Mouse (Mus musculus) limb, embryonic 15.5 days (tissue): ENCODE results near the gene Pdk1. TPM values are rescaled to one million over a fixed set of nuclear protein-coding genes. Genes with fewer than 3 reads are reported as not detected.

Experiments used
- ATAC-seq: fragments of 200-750 bp; cut with Nextera tagmentation; 2 replicates; pipeline ENCODE4 v1.8.0; 2017; ENCODE audit warnings: low read depth, moderate TSS enrichment; ENCODE audit not compliant: insufficient number of reproducible peaks, low FRiP score, low TSS enrichment
- H3K27ac ChIP-seq: fragments of 300-500 bp; sonication (generic); 2 replicates; pipeline ENCODE4 v1.5.1; 2015; ENCODE audit warnings: moderate library complexity, mild to moderate bottlenecking, inconsistent platforms
- H3K27me3 ChIP-seq: fragments of 300-500 bp; sonication (generic); 2 replicates; pipeline ENCODE4 v1.6.1; 2015; ENCODE audit warnings: inconsistent platforms
- H3K36me3 ChIP-seq: fragments of 300-500 bp; sonication (generic); 2 replicates; pipeline ENCODE4 v1.6.1; 2015; ENCODE audit warnings: inconsistent platforms
- H3K4me1 ChIP-seq: fragments of 300-500 bp; sonication (generic); 2 replicates; pipeline ENCODE4 v1.6.1; 2015; ENCODE audit warnings: inconsistent platforms
- H3K4me2 ChIP-seq: fragments of 300-500 bp; sonication (generic); 2 replicates; pipeline ENCODE4 v1.6.1; 2015; ENCODE audit warnings: mild to moderate bottlenecking, inconsistent platforms
- H3K4me3 ChIP-seq: fragments of 300-500 bp; sonication (generic); 2 replicates; pipeline ENCODE4 v1.5.1; 2015; ENCODE audit warnings: mild to moderate bottlenecking, inconsistent platforms
- H3K9ac ChIP-seq: fragments of 300-500 bp; sonication (generic); 2 replicates; pipeline ENCODE4 v1.6.1; 2015; ENCODE audit warnings: inconsistent platforms
- H3K9me3 ChIP-seq: fragments of 300-500 bp; sonication (generic); 2 replicates; pipeline ENCODE4 v1.6.1; 2016; ENCODE audit warnings: inconsistent platforms
- WGBS: fragments of 180-500 bp; shearing (Covaris S2); methylation state at CpG from one replicate; pipeline ENCODE4 v1.1.7; 2015; 5-methylcytosine and 5-hydroxymethylcytosine counted together
- polyA plus RNA-seq: library from polyadenylated mRNA; unstranded; fragments of >200 nt; fragmentation: Nextera tagmentation; extraction: Ambion mirVana; gene quantifications from 2 replicates; pipeline ENCODE4 v1.2.1, GENCODE M21; 2015

Pdk1 gene
- polyA plus RNA-seq, 1 experiment from 2014 or later, result 71.7 TPM

- no peak overlapping the region for H3K27ac ChIP-seq
- WGBS, result 90% methylated on average over 4 of the region's 4 CpGs
- H3K9me3 ChIP-seq, result no peaks in the 10 kb centered on the region
- H3K36me3 ChIP-seq, result peaks cover 37% of the 10 kb centered on the region
- no peaks in the 10 kb centered on the region for H3K27me3 ChIP-seq
- ATAC-seq, result no peak
- no peak overlapping the region for H3K4me3 ChIP-seq
- no peak overlapping the region for H3K4me2 ChIP-seq
- peaks cover 16% of the 10 kb centered on the region; the same call in 1 of the 2 replicates for H3K4me1 ChIP-seq
- no peak overlapping the region for H3K9ac ChIP-seq
These were observed 4.8 kb downstream of the Pdk1 start for GRCm38 (mm10) chr2:71877865-71878264.

DNA sequence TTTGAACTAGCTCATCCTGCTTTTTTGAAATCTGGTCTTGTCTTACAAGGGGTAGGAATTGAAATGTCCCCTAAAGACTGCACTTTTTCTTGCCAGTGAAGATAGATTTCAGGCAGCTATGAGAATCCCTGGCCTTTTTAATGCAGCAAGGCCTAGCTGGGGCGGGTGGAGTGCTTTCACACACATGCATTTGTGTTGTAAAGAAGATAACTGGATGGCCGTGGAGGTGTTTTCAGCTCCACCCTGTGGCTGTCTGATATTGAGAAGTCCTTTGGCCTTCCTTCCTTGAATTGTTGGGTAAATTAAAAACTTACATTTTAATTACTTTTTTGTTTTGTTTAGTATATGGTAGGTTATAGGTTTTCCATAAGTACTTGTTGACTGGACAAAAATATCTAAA lies 5.4 kb downstream of the Pdk1 start:
- H3K9me3 ChIP-seq, result no peaks in the 10 kb centered on the region
- no peak for ATAC-seq
- WGBS, result 76% methylated on average over 2 of the region's 2 CpGs
- no peaks in the 10 kb centered on the region for H3K27me3 ChIP-seq
- no peak overlapping the region for H3K27ac ChIP-seq
- no peak overlapping the region for H3K4me2 ChIP-seq
- H3K9ac ChIP-seq, result no peak overlapping the region
- H3K4me1 ChIP-seq, result peaks cover 16% of the 10 kb centered on the region; the same call in 1 of the 2 replicates
- no peak overlapping the region for H3K4me3 ChIP-seq
- peaks cover 42% of the 10 kb centered on the region for H3K36me3 ChIP-seq

GRCm38 (mm10) chr2:71878943-71879342 lies 5.9 kb downstream of the Pdk1 start:
- Histone ChIP-seq H3K27ac (no peak overlapping the region), H3K9me3 (no peaks in the 10 kb centered on the region), H3K27me3 (no peaks in the 10 kb centered on the region), H3K9ac (no peak overlapping the region), H3K4me3 (no peak overlapping the region), H3K4me1 (peaks cover 11% of the 10 kb centered on the region; the same call in 1 of the 2 replicates), H3K36me3 (peaks cover 46% of the 10 kb centered on the region), H3K4me2 (no peak overlapping the region)
- ATAC-seq, result no peak

DNA sequence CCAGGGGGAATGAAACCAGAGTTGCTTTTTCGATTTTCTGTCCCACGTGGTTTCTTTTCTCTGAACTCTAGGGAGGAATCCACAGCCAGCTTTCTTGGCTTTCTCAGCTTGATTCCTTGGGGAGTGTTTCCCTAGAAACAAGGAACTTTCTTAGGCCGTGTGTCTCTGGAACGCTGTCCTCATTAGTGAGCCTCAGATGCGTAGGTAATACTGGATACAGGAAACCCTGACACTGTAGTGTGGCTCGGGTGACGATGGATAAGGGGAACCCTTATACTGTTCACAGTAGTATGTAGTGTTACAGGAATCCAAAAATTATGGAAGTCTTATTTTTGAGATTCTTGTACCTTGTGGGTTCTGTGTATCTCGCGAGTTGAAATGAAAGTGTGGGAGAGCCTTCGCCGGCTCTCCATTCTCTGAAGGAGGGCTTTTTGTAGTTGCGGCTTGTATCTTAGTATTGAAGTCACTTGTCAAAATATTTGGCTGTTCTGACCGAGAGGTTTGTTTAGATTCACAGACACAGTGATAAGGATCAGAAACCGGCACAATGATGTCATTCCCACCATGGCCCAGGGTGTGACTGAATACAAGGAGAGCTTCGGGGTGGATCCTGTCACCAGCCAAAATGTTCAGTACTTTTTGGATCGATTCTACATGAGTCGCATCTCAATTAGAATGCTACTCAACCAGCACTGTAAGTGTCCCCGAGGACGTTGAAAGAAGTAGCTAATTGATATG lies 10.1 kb downstream of the Pdk1 start:
- Histone ChIP-seq H3K36me3 (peaks cover 67% of the 10 kb centered on the region), H3K27me3 (no peaks in the 10 kb centered on the region), H3K27ac (no peak overlapping the region), H3K9ac (no peak overlapping the region), H3K4me3 (no peak overlapping the region), H3K4me2 (no peak overlapping the region), H3K4me1 (no peaks in the 10 kb centered on the region), H3K9me3 (no peaks in the 10 kb centered on the region)
- 87% methylated on average over 19 of the region's 19 CpGs for WGBS
- ATAC-seq, result no peak

GRCm38 (mm10) chr2:71887269-71887668 lies 14.2 kb downstream of the Pdk1 start:
- H3K4me1 ChIP-seq, result no peaks in the 10 kb centered on the region
- 96% methylated on average over 4 of the region's 4 CpGs for WGBS
- H3K4me3 ChIP-seq, result no peak overlapping the region
- no peak for ATAC-seq
- H3K27me3 ChIP-seq, result no peaks in the 10 kb centered on the region
- H3K9me3 ChIP-seq, result no peaks in the 10 kb centered on the region
- H3K4me2 ChIP-seq, result no peak overlapping the region
- H3K9ac ChIP-seq, result no peak overlapping the region
- H3K27ac ChIP-seq, result no peak overlapping the region
- H3K36me3 ChIP-seq, result peaks cover 76% of the 10 kb centered on the region

- no peaks in the 10 kb centered on the region for H3K4me1 ChIP-seq
- H3K36me3 ChIP-seq, result peaks cover 77% of the 10 kb centered on the region
- no peak overlapping the region for H3K9ac ChIP-seq
- WGBS, result 84% methylated on average over 4 of the region's 4 CpGs
- no peak overlapping the region for H3K4me3 ChIP-seq
- H3K27me3 ChIP-seq, result no peaks in the 10 kb centered on the region
- H3K27ac ChIP-seq, result no peak overlapping the region
- H3K9me3 ChIP-seq, result no peaks in the 10 kb centered on the region
- ATAC-seq, result no peak
- no peak overlapping the region for H3K4me2 ChIP-seq
These were observed 15.4 kb downstream of the Pdk1 start for GRCm38 (mm10) chr2:71888437-71888836.

GRCm38 (mm10) chr2:71891536-71891935 lies 18.5 kb downstream of the Pdk1 start:
- 95% methylated on average over 2 of the region's 2 CpGs for WGBS
- Histone ChIP-seq H3K9me3 (no peaks in the 10 kb centered on the region), H3K27me3 (no peaks in the 10 kb centered on the region), H3K36me3 (peaks cover 65% of the 10 kb centered on the region), H3K4me2 (no peak overlapping the region), H3K4me1 (no peaks in the 10 kb centered on the region), H3K27ac (no peak overlapping the region), H3K9ac (no peak overlapping the region), H3K4me3 (no peak overlapping the region)
- ATAC-seq, result no peak

DNA sequence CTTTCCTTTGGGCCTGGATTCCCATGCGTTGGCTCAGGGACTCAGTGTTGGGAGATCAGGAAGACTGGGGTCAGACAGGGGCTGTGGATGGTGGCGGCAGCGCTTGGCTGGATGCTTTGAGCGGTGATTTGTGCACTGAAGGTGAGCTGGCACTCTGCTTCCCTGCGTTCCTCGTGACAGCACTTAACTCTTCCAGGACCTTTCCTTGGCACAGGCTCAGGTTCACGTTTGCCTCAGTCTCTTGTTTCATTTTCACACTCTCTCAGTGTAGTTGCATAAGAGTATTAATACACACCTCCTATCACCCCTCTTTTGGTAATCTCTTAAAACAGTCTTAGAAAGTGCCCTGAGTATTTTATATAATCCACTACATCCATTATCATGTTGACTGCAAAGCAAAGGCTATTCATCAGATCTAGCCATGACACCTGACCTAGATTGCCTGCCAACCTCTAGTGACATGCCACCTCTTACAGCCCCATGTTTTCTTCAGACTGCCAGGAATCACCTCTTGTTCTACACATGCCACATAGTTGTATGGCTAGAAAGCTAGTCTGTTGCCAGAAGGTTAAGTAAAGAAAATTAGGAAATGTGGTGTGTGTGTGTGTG lies 19.8 kb downstream of the Pdk1 start:
- Histone ChIP-seq H3K4me3 (no peak overlapping the region), H3K4me2 (no peak overlapping the region), H3K4me1 (no peaks in the 10 kb centered on the region), H3K36me3 (peaks cover 62% of the 10 kb centered on the region), H3K9ac (no peak overlapping the region), H3K27ac (no peak overlapping the region), H3K27me3 (no peaks in the 10 kb centered on the region), H3K9me3 (no peaks in the 10 kb centered on the region)
- no peak for ATAC-seq
- 95% methylated on average over 7 of the region's 7 CpGs for WGBS

GRCm38 (mm10) chr2:71895596-71896286 lies 22.7 kb downstream of the Pdk1 start:
- 90% methylated on average over 13 of the region's 13 CpGs for WGBS
- H3K36me3 ChIP-seq, result peaks cover 50% of the 10 kb centered on the region
- no peak overlapping the region for H3K4me2 ChIP-seq
- no peak for ATAC-seq
- H3K27me3 ChIP-seq, result no peaks in the 10 kb centered on the region
- H3K4me1 ChIP-seq, result no peaks in the 10 kb centered on the region
- no peak overlapping the region for H3K9ac ChIP-seq
- no peaks in the 10 kb centered on the region for H3K9me3 ChIP-seq
- no peak overlapping the region for H3K27ac ChIP-seq
- H3K4me3 ChIP-seq, result no peak overlapping the region

DNA sequence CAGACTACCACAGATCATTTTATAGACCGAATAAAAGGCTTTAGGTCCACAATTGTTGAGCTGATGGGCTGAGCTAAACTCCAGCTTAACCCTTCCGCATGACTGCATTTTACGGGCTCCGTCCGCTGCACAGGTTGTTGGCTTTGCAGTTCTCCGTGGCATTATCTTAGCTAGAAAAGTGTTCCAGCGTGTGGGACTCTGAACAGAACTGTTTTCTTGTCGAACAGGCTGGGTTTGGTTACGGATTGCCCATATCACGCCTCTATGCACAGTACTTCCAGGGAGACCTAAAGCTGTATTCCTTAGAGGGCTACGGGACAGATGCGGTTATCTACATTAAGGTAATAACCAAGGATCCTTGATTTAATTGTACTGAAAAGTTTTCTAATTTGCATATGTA lies 24.4 kb downstream of the Pdk1 start:
- Histone ChIP-seq H3K4me2 (no peak overlapping the region), H3K4me1 (no peaks in the 10 kb centered on the region), H3K9me3 (no peaks in the 10 kb centered on the region), H3K36me3 (peaks cover 40% of the 10 kb centered on the region), H3K4me3 (no peak overlapping the region), H3K27me3 (no peaks in the 10 kb centered on the region), H3K27ac (no peak overlapping the region), H3K9ac (no peak overlapping the region)
- no peak for ATAC-seq
- 72% methylated on average over 12 of the region's 12 CpGs for WGBS

GRCm38 (mm10) chr2:71898335-71898856 lies 25.4 kb downstream of the Pdk1 start:
- H3K9ac ChIP-seq, result no peak overlapping the region
- no peak overlapping the region for H3K4me2 ChIP-seq
- H3K27ac ChIP-seq, result no peak overlapping the region
- WGBS, result 59% methylated on average over 8 of the region's 8 CpGs
- no peaks in the 10 kb centered on the region for H3K9me3 ChIP-seq
- no peak overlapping the region for H3K4me3 ChIP-seq
- peaks cover 31% of the 10 kb centered on the region for H3K36me3 ChIP-seq
- no peak for ATAC-seq
- no peaks in the 10 kb centered on the region for H3K27me3 ChIP-seq
- H3K4me1 ChIP-seq, result no peaks in the 10 kb centered on the region

DNA sequence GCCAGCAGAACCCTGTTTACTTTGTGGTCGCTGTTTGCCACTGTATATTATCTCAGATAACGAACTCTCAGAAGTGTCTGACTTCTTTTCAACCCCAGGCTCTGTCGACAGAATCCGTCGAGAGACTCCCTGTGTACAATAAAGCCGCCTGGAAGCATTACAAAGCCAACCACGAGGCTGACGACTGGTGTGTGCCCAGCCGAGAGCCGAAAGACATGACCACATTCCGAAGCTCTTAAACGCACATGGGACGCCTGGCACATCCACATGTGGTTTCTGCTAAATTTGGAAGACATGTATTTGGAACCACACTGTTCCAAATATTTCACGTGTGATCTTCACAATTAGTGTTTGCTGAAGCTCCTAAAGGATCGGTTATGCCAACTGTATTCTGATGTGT lies 26.9 kb downstream of the Pdk1 start:
- no peak for ATAC-seq
- Histone ChIP-seq H3K27me3 (no peaks in the 10 kb centered on the region), H3K4me1 (no peaks in the 10 kb centered on the region), H3K4me2 (no peak overlapping the region), H3K27ac (no peak overlapping the region), H3K9me3 (no peaks in the 10 kb centered on the region), H3K4me3 (no peak overlapping the region), H3K9ac (no peak overlapping the region), H3K36me3 (peaks cover 24% of the 10 kb centered on the region)
- 72% methylated on average over 15 of the region's 15 CpGs for WGBS
